ENCODE assay signal across 9 mouse cellular contexts in genomic region chr9:110134176-110134575, GRCm38 (mm10). TPM values are rescaled to one million over a fixed set of nuclear protein-coding genes. Genes with fewer than 3 reads are reported as not detected.
A peak's percentile ranks its signal among the peaks of the same experiment; 100 is the strongest.
DNase-seq lines count a peak whose midpoint lies in the region; ATAC-seq and TF ChIP-seq lines count a peak whose summit lies in the region.
"Had no signal": no experiment of that assay in that cellular context is flagged by ENCODE, and none has a peak within 500 bp of the region (broad histone marks: within the 10 kb centered on the region; RNA-seq: fewer than 3 reads in every experiment).

No protein-coding gene starts in this region.

- DNase-seq in forebrain, embryonic 10.5 days (ENCODE audit: extremely low spot score, low spot score): no peak
- DNase-seq in gastrocnemius, postnatal 36 days: no peak
- no peak for DNase-seq in testis, postnatal 14 days (ENCODE audit: low spot score)
- DNase-seq in B cell, adult 2 months: no peak
- DNase-seq: kidney, postnatal 25 days had no signal

- H3K36me3 ChIP-seq in intestine, postnatal 0 days (ENCODE audit: control insufficient read depth, insufficient read depth): peaks cover 16% of the 10 kb centered on the region
- H3K36me3 ChIP-seq in intestine, embryonic 16.5 days (ENCODE audit: control insufficient read depth, insufficient read depth, low read length): peaks cover 4% of the 10 kb centered on the region; the same call in 1 of the 2 replicates
- peaks cover 36% of the 10 kb centered on the region for H3K36me3 ChIP-seq in ES-Bruce4 (ENCODE audit: control insufficient read depth, insufficient read depth, low read length, poor library complexity, severe bottlenecking)
- H3K36me3 ChIP-seq in forebrain, embryonic 10.5 days (replicated peaks): peaks cover 64% of the 10 kb centered on the region
- no peaks in the 10 kb centered on the region for H3K36me3 ChIP-seq in liver, embryonic 16.5 days (ENCODE audit: control insufficient read depth, insufficient read depth)

- no peak overlapping the region for H3K4me2 ChIP-seq in intestine, postnatal 0 days (replicated peaks; ENCODE audit: low read depth)
- no peak overlapping the region for H3K4me2 ChIP-seq in intestine, embryonic 16.5 days (ENCODE audit: low read depth, low read length)
- H3K4me2 ChIP-seq in liver, embryonic 16.5 days (ENCODE audit: low read depth, low read length): peak overlapping the region; percentile 99; the same call in 1 of the 2 replicates

- intact Hi-C loops in gastrocnemius, postnatal 36 days (cut with DNase I): no loop called here

- no peak overlapping the region for H3K27ac ChIP-seq in intestine, postnatal 0 days (ENCODE audit: low read depth, low read length)
- no peak overlapping the region for H3K27ac ChIP-seq in intestine, embryonic 16.5 days (ENCODE audit: low read length)
- peak overlapping the region; percentile 7; the same call in 1 of the 2 replicates for H3K27ac ChIP-seq in ES-Bruce4 (ENCODE audit: insufficient read depth, low read length)
- no peak overlapping the region for H3K27ac ChIP-seq in forebrain, embryonic 10.5 days
- H3K27ac ChIP-seq in liver, embryonic 16.5 days (ENCODE audit: low read length): no peak overlapping the region; the same call in 1 of the 2 replicates

- no peak for TF ChIP-seq EP300 in ES-Bruce4 (IDR thresholded peaks at IDR 0.05; ENCODE audit: insufficient read depth, low read depth, low read length)

- 69% methylated on average over 5 of the region's 5 CpGs for WGBS in intestine, postnatal 0 days
- WGBS in intestine, embryonic 16.5 days: 81% methylated on average over 5 of the region's 5 CpGs
- 82% methylated on average over 5 of the region's 5 CpGs for WGBS in forebrain, embryonic 10.5 days
- WGBS in liver, embryonic 16.5 days (ENCODE audit: insufficient replicate concordance): 66% methylated on average over 5 of the region's 5 CpGs

- no peak overlapping the region for H3K4me3 ChIP-seq in intestine, postnatal 0 days (ENCODE audit: low read depth, low read length)
- H3K4me3 ChIP-seq in intestine, embryonic 16.5 days (ENCODE audit: low read length): no peak overlapping the region
- peak overlapping the region; percentile 71 for H3K4me3 ChIP-seq in ES-Bruce4 (ENCODE audit: low read depth, low read length)
- peak overlapping the region; percentile 96 for H3K4me3 ChIP-seq in forebrain, embryonic 10.5 days
- H3K4me3 ChIP-seq in liver, embryonic 16.5 days (ENCODE audit: low read depth, low read length): no peak overlapping the region

- peak; percentile 52; the same call in 1 of the 2 replicates for TF ChIP-seq CTCF in intestine, postnatal 0 days (IDR thresholded peaks at IDR 0.05; ENCODE audit: low read depth)
- TF ChIP-seq CTCF in ES-Bruce4 (IDR thresholded peaks at IDR 0.05; ENCODE audit: low read depth, low read length): peak; percentile 70

- no peaks in the 10 kb centered on the region for H3K4me1 ChIP-seq in intestine, postnatal 0 days (replicated peaks; ENCODE audit: control insufficient read depth, insufficient read depth, low read length)
- H3K4me1 ChIP-seq in intestine, embryonic 16.5 days (ENCODE audit: control insufficient read depth, insufficient read depth, low read length): peaks cover 8% of the 10 kb centered on the region
- H3K4me1 ChIP-seq in ES-Bruce4 (ENCODE audit: control insufficient read depth, insufficient read depth, low read length): no peaks in the 10 kb centered on the region
- H3K4me1 ChIP-seq in forebrain, embryonic 10.5 days: peaks cover 33% of the 10 kb centered on the region
- peaks cover 26% of the 10 kb centered on the region for H3K4me1 ChIP-seq in liver, embryonic 16.5 days (ENCODE audit: control insufficient read depth, low read depth, low read length)

- TF ChIP-seq POLR2A in ES-Bruce4 (IDR thresholded peaks at IDR 0.05; ENCODE audit: insufficient read depth, low read length): no peak

- H3K9ac ChIP-seq in intestine, postnatal 0 days (ENCODE audit: low read depth, low read length): no peak overlapping the region
- H3K9ac ChIP-seq in intestine, embryonic 16.5 days (ENCODE audit: low read depth, low read length): no peak overlapping the region
- peak overlapping the region; percentile 94 for H3K9ac ChIP-seq in ES-Bruce4 (ENCODE audit: low read depth, poor library complexity, severe bottlenecking)
- H3K9ac ChIP-seq in liver, embryonic 16.5 days (ENCODE audit: low read depth, low read length): no peak overlapping the region

- ATAC-seq in intestine, postnatal 0 days: no peak
- ATAC-seq in intestine, embryonic 16.5 days: no peak
- ATAC-seq in liver, embryonic 16.5 days (ENCODE audit: low read depth): no peak

- no peaks in the 10 kb centered on the region for H3K27me3 ChIP-seq in intestine, postnatal 0 days (replicated peaks; ENCODE audit: control insufficient read depth, insufficient read depth, low read length)
- no peaks in the 10 kb centered on the region for H3K27me3 ChIP-seq in intestine, embryonic 16.5 days (replicated peaks; ENCODE audit: control insufficient read depth, insufficient read depth, low read length)
- no peaks in the 10 kb centered on the region for H3K27me3 ChIP-seq in ES-Bruce4 (ENCODE audit: control insufficient read depth, insufficient read depth, low read length, poor library complexity, severe bottlenecking)
- H3K27me3 ChIP-seq in forebrain, embryonic 10.5 days (ENCODE audit: poor library complexity, severe bottlenecking): no peaks in the 10 kb centered on the region
- H3K27me3 ChIP-seq in liver, embryonic 16.5 days (ENCODE audit: control insufficient read depth, insufficient read depth, low read depth, low read length): no peaks in the 10 kb centered on the region

- H3K9me3 ChIP-seq in intestine, postnatal 0 days (ENCODE audit: control insufficient read depth): no peaks in the 10 kb centered on the region
- no peaks in the 10 kb centered on the region for H3K9me3 ChIP-seq in intestine, embryonic 16.5 days (ENCODE audit: control insufficient read depth, low read length)
- no peaks in the 10 kb centered on the region for H3K9me3 ChIP-seq in ES-Bruce4 (replicated peaks; ENCODE audit: control insufficient read depth, insufficient read depth, low read length, poor library complexity, severe bottlenecking)
- H3K9me3 ChIP-seq in forebrain, embryonic 10.5 days: no peaks in the 10 kb centered on the region
- H3K9me3 ChIP-seq in liver, embryonic 16.5 days (replicated peaks; ENCODE audit: control insufficient read depth, low read length): no peaks in the 10 kb centered on the region

RNA-seq across cellular contexts. Expression of gene Dhx30, which starts 16.5 kb away (rescaled TPM):
- polyA plus RNA-seq in intestine, postnatal 0 days (2015; fragmentation: Nextera tagmentation; extraction: Ambion mirVana): 37.7 and 40.9 TPM in 2 replicates
- polyA plus RNA-seq in intestine, embryonic 16.5 days (2015; fragmentation: Nextera tagmentation; extraction: Ambion mirVana): 77.2 and 83.9 TPM in 2 replicates
- 108 and 140 TPM in 2 replicates for polyA plus RNA-seq in ES-Bruce4 (2011; ENCODE audit: insufficient read depth, insufficient read length, low read depth, missing spikeins)
- 186 and 200 TPM in 2 replicates for polyA plus RNA-seq in forebrain, embryonic 10.5 days (2016; fragmentation: Nextera tagmentation; extraction: Ambion mirVana)
- 31.2 and 32.3 TPM in 2 replicates for polyA plus RNA-seq in liver, embryonic 16.5 days (2015; fragmentation: Nextera tagmentation; extraction: Ambion mirVana)
- total RNA-seq in gastrocnemius, postnatal 36 days (2021): 10 to 100 TPM; 30.4 to 32.0 TPM

RNA-seq across cellular contexts. Expression of gene Smarcc1, which starts 16.7 kb away (rescaled TPM):
- polyA plus RNA-seq in intestine, postnatal 0 days (2015; fragmentation: Nextera tagmentation; extraction: Ambion mirVana): 21.6 and 23.3 TPM in 2 replicates
- polyA plus RNA-seq in intestine, embryonic 16.5 days (2015; fragmentation: Nextera tagmentation; extraction: Ambion mirVana): 56.8 and 60.8 TPM in 2 replicates
- 208 and 220 TPM in 2 replicates for polyA plus RNA-seq in ES-Bruce4 (2011; ENCODE audit: insufficient read depth, insufficient read length, low read depth, missing spikeins)
- 181 and 205 TPM in 2 replicates for polyA plus RNA-seq in forebrain, embryonic 10.5 days (2016; fragmentation: Nextera tagmentation; extraction: Ambion mirVana)
- polyA plus RNA-seq in liver, embryonic 16.5 days (2015; fragmentation: Nextera tagmentation; extraction: Ambion mirVana): 24.1 and 25.7 TPM in 2 replicates
- total RNA-seq in gastrocnemius, postnatal 36 days (2021): 10 to 100 TPM; 21.1 to 23.8 TPM

Comparison
In these comparisons a context has a peak if more than half of its experiments do, and no peak if none do; other contexts are left out.
1. H3K4me3 ChIP-seq: peak in ES-Bruce4 (single experiment) and forebrain, embryonic 10.5 days (single experiment); none in intestine, postnatal 0 days (single experiment), intestine, embryonic 16.5 days (single experiment) and liver, embryonic 16.5 days (single experiment).